Mouse (Mus musculus) embryonic facial prominence, embryonic 12.5 days (tissue): ENCODE measurements around the gene Rps3. TPM values are rescaled to one million over a fixed set of nuclear protein-coding genes. Genes with fewer than 3 reads are reported as not detected.
A peak's percentile ranks its signal among the peaks of the same experiment; 100 is the strongest.

Source experiments
- ATAC-seq: fragments of 200-750 bp; cut with Nextera tagmentation; 2 replicates; pipeline ENCODE4 v1.8.0; 2017; ENCODE audit not compliant: insufficient number of reproducible peaks, insufficient read depth, low FRiP score, low TSS enrichment
- H3K27ac ChIP-seq: fragments of 300-500 bp; sonication (generic); 2 replicates; pipeline ENCODE4 v1.5.1; 2016; ENCODE audit warnings: mild to moderate bottlenecking
- H3K27me3 ChIP-seq: fragments of 300-500 bp; sonication (generic); 2 replicates; pipeline ENCODE4 v1.6.1; 2016; ENCODE audit warnings: mild to moderate bottlenecking, moderate library complexity
- H3K36me3 ChIP-seq: fragments of 300-500 bp; sonication (generic); 2 replicates; pipeline ENCODE4 v1.6.1; 2016; ENCODE audit warnings: mild to moderate bottlenecking
- H3K4me1 ChIP-seq: fragments of 300-500 bp; sonication (generic); 2 replicates; pipeline ENCODE4 v1.6.1; 2016
- H3K4me2 ChIP-seq: fragments of 300-500 bp; sonication (generic); replicated peaks from 2 replicates; pipeline ENCODE4 v1.6.1; 2016; ENCODE audit warnings: mild to moderate bottlenecking, moderate library complexity
- H3K4me3 ChIP-seq: fragments of 300-500 bp; sonication (generic); 2 replicates; pipeline ENCODE4 v1.5.1; 2016; ENCODE audit warnings: mild to moderate bottlenecking
- H3K9ac ChIP-seq: fragments of 300-500 bp; sonication (generic); 2 replicates; pipeline ENCODE4 v1.6.1; 2016; ENCODE audit warnings: mild to moderate bottlenecking, moderate library complexity
- H3K9me3 ChIP-seq: fragments of 300-500 bp; sonication (generic); 2 replicates; pipeline ENCODE4 v1.6.1; 2016; ENCODE audit warnings: mild to moderate bottlenecking, moderate library complexity
- WGBS: fragments of 180-500 bp; shearing (Covaris S2); methylation state at CpG from one replicate; pipeline ENCODE4 v1.1.7; 2016; 5-methylcytosine and 5-hydroxymethylcytosine counted together
- polyA plus RNA-seq: library from polyadenylated mRNA; unstranded; fragments of >200 nt; fragmentation: Nextera tagmentation; extraction: Ambion mirVana; gene quantifications from 2 replicates; pipeline ENCODE4 v1.2.1, GENCODE M21; 2016

Rps3 gene
- polyA plus RNA-seq = 695 and 699 TPM in 2 replicates

DNA sequence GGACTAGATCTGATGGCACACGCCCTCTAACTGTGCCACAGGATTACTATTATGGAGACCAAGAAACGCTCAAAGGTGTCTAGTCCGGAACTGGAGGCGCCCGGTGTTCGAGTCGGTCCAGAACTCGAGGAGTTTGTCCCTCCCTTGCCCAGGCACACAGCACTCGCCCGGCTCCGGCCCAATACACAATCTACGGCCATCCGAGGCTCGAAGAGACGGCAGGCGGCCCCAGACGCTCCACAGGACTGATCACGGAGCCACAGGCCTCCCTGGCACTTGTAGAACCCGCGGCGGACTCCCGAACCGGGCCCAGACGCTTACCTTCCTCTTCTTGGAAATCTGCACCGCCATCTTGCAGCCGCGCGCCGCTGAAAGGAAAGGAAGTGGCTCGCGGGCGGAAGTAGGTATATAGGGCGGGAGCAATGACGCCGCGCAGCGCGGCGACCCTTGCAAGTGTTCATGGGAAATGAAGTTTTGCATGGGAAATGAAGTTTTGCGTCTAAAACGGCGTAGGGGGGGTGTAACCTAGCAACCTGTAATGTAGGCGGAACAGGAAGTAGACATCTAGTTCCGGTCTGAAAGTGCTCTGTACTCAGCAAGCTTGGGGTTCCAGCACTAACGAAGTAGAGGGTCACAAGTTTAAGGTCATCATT, at the start of gene Rps3:
Gene Rps3, minus strand, starts transcription at position 468 of the 653 bp plus-strand sequence.
- WGBS = under 1% methylated on average over 45 of the region's 45 CpGs

DNA sequence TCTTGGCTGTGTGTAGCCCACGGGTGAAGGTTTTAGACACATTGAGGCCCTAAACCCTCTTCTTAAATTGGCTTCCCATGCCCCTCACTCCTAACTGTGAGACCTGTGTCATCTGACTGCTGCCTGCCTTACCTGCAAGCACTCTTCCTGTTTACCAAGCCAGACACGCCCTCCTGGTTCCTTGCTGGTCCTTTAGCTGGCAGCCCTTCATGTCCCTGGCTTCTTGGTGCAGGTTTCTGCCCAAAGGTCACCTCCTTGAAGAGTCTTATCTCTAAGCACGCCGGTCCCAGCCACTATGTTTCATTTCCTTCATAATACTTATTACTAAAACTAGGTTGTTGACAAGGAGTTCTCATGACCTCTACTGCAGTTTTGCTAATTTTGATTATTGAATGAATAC, 49.0 kb upstream of the Rps3 start:
- no peaks in the 10 kb centered on the region for H3K27me3 ChIP-seq
- WGBS = 84% methylated on average over 4 of the region's 4 CpGs
- no peak overlapping the region for H3K4me2 ChIP-seq
- ATAC-seq = no peak
- H3K4me1 ChIP-seq = peaks cover 24% of the 10 kb centered on the region
- no peak overlapping the region for H3K9ac ChIP-seq
- H3K9me3 ChIP-seq = no peaks in the 10 kb centered on the region
- no peaks in the 10 kb centered on the region for H3K36me3 ChIP-seq
- H3K4me3 ChIP-seq = no peak overlapping the region
- H3K27ac ChIP-seq = no peak overlapping the region

More for the DNA sequence above, at the start of gene Rps3:
- Histone ChIP-seq H3K27ac (peak within 1 kb of the TSS; percentile 72), H3K4me1 (peaks cover 23% of the 10 kb centered on the region), H3K4me3 (peak within 1 kb of the TSS; percentile 72), H3K9ac (peak within 1 kb of the TSS; percentile 85), H3K27me3 (no peaks in the 10 kb centered on the region), H3K9me3 (no peaks in the 10 kb centered on the region), H3K4me2 (peak within 1 kb of the TSS; percentile 80), H3K36me3 (peaks cover 40% of the 10 kb centered on the region)
- peak; percentile 93 for ATAC-seq

DNA sequence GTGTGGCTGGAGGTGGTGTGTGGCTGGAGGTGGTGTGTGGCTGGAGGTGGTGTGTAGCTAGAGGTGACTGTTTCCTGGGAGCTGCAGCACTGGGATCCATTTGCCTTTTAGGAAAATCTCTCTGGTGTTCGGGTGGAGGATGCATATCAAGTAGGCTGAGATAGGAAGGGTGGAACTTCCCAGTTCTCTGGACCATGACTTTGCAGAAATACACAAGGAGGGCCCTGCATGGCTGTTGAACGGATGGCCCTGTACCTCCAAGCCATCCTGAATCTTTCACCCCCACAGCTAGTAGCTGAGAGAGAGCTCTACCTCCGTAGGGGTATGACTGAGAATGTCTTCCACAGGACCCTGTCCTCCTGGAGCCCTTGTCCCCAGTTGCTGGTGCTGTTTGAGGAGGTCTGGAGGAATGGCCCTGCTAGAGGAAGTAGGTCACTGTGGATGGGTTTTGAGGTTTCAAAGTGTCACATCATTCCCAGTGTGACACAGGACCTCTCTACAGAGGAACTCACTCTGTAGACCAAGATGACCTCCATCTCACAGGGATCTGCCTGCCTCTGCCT, 48.0 kb upstream of the Rps3 start:
- H3K4me2 ChIP-seq = no peak overlapping the region
- peaks cover 13% of the 10 kb centered on the region for H3K4me1 ChIP-seq
- no peak overlapping the region for H3K9ac ChIP-seq
- WGBS = 81% methylated on average over 3 of the region's 3 CpGs
- no peak for ATAC-seq
- H3K4me3 ChIP-seq = no peak overlapping the region
- no peak overlapping the region for H3K27ac ChIP-seq
- no peaks in the 10 kb centered on the region for H3K27me3 ChIP-seq
- H3K36me3 ChIP-seq = no peaks in the 10 kb centered on the region
- no peaks in the 10 kb centered on the region for H3K9me3 ChIP-seq

- Histone ChIP-seq H3K9me3 (no peaks in the 10 kb centered on the region), H3K4me3 (no peak overlapping the region), H3K9ac (no peak overlapping the region), H3K27me3 (no peaks in the 10 kb centered on the region), H3K36me3 (no peaks in the 10 kb centered on the region), H3K4me2 (no peak overlapping the region), H3K4me1 (0 out of 2 replicates have a peak, but pooled peaks cover under 1% of the 10 kb centered on the region), H3K27ac (no peak overlapping the region)
- ATAC-seq = no peak
- 57% methylated on average over 5 of the region's 5 CpGs for WGBS
These were observed 45.9 kb upstream of the Rps3 start for GRCm38 (mm10) chr7:99529410-99529809.

DNA sequence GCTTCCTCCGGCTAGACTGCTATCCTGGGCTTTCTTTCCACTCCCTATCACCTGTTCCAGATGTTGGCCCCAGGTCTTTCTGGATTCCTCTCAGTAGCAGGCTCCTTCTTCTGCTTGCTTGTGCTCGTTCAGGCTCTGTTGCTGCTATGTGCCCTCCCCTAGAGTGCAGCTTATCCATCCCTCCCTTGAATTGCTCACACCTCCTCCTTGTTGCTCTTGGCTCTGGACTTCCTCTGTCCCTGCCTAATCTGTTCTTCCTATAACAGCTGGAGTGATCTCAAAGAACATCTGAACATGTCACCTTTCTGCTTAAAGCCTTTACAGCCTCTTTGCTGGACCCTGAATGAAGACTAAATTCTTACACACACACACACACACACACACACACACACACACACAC, 45.0 kb upstream of the Rps3 start:
- H3K27ac ChIP-seq = no peak overlapping the region
- H3K27me3 ChIP-seq = no peaks in the 10 kb centered on the region
- no peak overlapping the region for H3K4me3 ChIP-seq
- ATAC-seq = no peak
- H3K4me1 ChIP-seq = no peaks in the 10 kb centered on the region
- 33% methylated on average over 2 of the region's 2 CpGs for WGBS
- no peak overlapping the region for H3K4me2 ChIP-seq
- no peaks in the 10 kb centered on the region for H3K36me3 ChIP-seq
- H3K9ac ChIP-seq = no peak overlapping the region
- H3K9me3 ChIP-seq = no peaks in the 10 kb centered on the region

- ATAC-seq = no peak
- no peaks in the 10 kb centered on the region for H3K27me3 ChIP-seq
These were observed 40.3 kb upstream of the Rps3 start for GRCm38 (mm10) chr7:99523837-99524236.

DNA sequence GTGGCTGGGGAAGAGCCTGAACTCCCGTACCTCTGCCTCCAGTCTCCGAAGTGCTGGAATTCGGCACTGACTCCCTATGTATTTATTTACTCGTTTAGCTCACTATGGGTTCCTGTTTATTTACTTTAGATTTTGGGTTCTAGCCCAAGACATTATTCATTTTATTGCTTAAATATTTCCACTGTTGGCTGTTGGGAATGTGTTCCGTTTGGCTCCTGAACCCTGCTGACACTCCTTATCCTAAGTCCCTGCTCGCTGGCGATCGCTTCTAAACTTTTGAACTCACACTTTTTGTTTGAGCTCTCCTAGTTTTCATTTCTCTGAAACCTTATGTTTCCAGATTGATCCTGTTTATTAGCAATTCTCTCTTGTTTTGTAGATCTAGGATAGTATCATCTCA, 39.6 kb upstream of the Rps3 start:
- Histone ChIP-seq H3K27me3 (no peaks in the 10 kb centered on the region), H3K4me2 (no peak overlapping the region), H3K36me3 (no peaks in the 10 kb centered on the region), H3K27ac (no peak overlapping the region), H3K4me3 (no peak overlapping the region), H3K4me1 (no peaks in the 10 kb centered on the region), H3K9ac (no peak overlapping the region), H3K9me3 (no peaks in the 10 kb centered on the region)
- 68% methylated on average over 8 of the region's 8 CpGs for WGBS
- ATAC-seq = no peak

More at GRCm38 (mm10) chr7:99523837-99524236, 40.3 kb upstream of the Rps3 start:
- Histone ChIP-seq H3K9ac (no peak overlapping the region), H3K4me1 (no peaks in the 10 kb centered on the region), H3K27ac (no peak overlapping the region), H3K9me3 (no peaks in the 10 kb centered on the region), H3K4me2 (no peak overlapping the region), H3K4me3 (no peak overlapping the region), H3K36me3 (no peaks in the 10 kb centered on the region)
- 85% methylated on average over 1 of the region's 1 CpGs for WGBS

DNA sequence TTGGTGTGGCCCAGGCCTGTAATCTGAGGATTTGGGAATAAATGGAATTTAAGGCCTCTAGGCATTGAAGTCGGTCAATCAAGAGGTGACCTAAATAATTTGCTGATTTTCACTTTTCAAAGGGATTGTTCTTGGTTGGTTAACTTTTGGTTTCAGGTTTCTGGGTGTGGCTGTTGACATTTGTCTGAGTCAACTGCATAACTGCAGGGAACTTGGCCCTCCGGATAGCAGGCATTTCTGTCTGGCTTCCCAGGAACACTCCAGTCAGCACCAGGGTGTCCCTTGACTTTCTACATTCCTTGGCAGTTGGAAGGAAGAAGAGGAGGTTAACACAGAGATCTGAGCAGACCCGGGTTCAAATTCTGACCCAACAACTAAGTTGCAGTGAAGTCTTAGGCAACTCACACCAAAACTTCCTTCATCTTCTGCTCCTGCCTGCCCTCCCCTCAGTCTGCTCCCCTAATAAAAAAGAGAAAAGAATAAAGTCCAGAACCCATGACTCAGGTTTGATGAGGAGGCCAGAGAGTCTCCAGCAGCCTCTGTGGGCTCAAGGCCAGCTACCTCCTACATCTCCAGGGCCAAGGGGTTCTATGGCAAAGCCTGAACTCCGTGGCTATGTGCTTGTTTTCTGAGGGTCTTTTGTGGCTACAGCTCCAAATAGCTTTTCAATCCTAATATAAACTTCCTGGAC, 35.6 kb upstream of the Rps3 start:
- ATAC-seq = no peak
- Histone ChIP-seq H3K36me3 (no peaks in the 10 kb centered on the region), H3K9me3 (no peaks in the 10 kb centered on the region), H3K4me1 (no peaks in the 10 kb centered on the region), H3K4me3 (no peak overlapping the region), H3K4me2 (no peak overlapping the region), H3K27me3 (no peaks in the 10 kb centered on the region), H3K27ac (no peak overlapping the region), H3K9ac (no peak overlapping the region)
- 68% methylated on average over 4 of the region's 4 CpGs for WGBS

GRCm38 (mm10) chr7:99516814-99517157, 33.2 kb upstream of the Rps3 start:
- H3K36me3 ChIP-seq = no peaks in the 10 kb centered on the region
- no peak overlapping the region for H3K4me3 ChIP-seq
- no peak overlapping the region for H3K9ac ChIP-seq
- WGBS = 83% methylated on average over 3 of the region's 3 CpGs
- no peak for ATAC-seq
- H3K4me1 ChIP-seq = no peaks in the 10 kb centered on the region
- no peak overlapping the region for H3K27ac ChIP-seq
- H3K4me2 ChIP-seq = no peak overlapping the region
- H3K27me3 ChIP-seq = no peaks in the 10 kb centered on the region
- H3K9me3 ChIP-seq = no peaks in the 10 kb centered on the region

DNA sequence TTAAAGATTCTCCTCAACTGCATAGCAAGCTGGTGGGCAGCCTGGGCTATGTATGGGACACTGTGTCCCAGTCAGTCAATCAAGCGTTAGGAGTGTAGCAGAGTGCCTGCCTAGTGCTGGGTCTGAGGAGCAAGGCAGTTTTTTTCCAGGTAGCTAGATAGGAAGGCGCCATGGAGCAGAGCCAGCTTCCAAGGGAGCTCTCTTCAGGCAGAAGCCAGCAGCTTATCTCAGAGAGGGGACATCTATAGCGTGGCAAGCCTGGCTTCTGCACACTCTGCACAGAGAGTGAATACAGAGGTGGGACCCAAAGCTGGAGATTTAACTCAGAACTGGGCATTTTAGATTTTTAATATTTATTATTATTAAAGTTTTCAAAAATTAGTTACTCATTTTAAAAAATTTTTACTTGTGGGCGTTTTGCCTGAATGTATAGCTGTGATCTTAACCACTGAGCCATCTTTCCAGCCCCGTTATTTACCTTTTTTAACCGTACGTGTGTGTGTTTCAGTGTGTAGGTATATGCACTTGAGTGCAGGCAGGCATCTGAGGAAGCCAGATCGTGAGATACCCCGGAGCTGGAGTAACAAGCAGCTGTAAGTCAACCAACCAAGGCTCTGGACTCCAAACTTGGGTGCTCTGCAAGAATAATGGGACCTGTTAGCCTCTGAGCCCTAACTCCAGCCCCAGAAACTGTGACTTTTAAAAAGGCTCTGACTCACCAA, 32.7 kb upstream of the Rps3 start:
- H3K36me3 ChIP-seq = no peaks in the 10 kb centered on the region
- no peak overlapping the region for H3K4me2 ChIP-seq
- H3K4me3 ChIP-seq = no peak overlapping the region
- no peaks in the 10 kb centered on the region for H3K4me1 ChIP-seq
- H3K9ac ChIP-seq = no peak overlapping the region
- no peaks in the 10 kb centered on the region for H3K27me3 ChIP-seq
- H3K9me3 ChIP-seq = no peaks in the 10 kb centered on the region
- ATAC-seq = no peak
- no peak overlapping the region for H3K27ac ChIP-seq
- WGBS = 85% methylated on average over 9 of the region's 9 CpGs

DNA sequence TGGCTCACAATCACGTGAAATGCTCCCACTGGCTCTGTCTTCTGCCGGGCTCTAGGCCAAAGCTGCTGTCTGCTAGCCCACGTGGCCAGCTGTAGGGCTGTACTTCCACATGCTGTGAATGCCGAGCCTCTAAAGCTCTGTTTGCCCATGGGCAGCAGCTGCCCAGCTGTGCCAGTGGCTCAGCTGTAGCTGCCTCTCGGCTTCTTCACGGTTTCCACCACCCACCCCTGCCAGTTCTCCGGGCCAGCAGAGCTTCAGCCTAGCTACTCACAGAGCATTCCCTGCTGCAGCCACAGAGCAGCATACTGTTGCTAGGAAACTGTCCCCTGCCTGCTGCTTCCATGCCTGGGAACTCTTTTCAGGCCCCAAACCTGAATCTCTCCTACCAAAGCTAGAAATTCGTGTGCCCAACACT, 26.6 kb upstream of the Rps3 start:
- 11% methylated on average over 8 of the region's 8 CpGs for WGBS
- H3K9me3 ChIP-seq = no peaks in the 10 kb centered on the region
- no peaks in the 10 kb centered on the region for H3K36me3 ChIP-seq
- no peak overlapping the region; the same call in 1 of the 2 replicates for H3K4me2 ChIP-seq
- H3K4me3 ChIP-seq = no peak overlapping the region
- no peak for ATAC-seq
- H3K27me3 ChIP-seq = no peaks in the 10 kb centered on the region
- no peak overlapping the region for H3K27ac ChIP-seq
- no peak overlapping the region for H3K9ac ChIP-seq
- 0 out of 2 replicates have a peak, but pooled peaks cover 4% of the 10 kb centered on the region for H3K4me1 ChIP-seq
